Mouse (Mus musculus) MEL (cell line): ENCODE data around the gene Gzmm.

Experiments used
- CTCF ChIP-seq, 3 experiments: IDR thresholded peaks in 2 of 3; conservative IDR thresholded peaks in 1 of 3; 2 replicates each; pipeline ENCODE4 v1.5.1; 2011 to 2012; ENCODE audit warnings: low read length in 3 of 3, low read depth in 2 of 3, mild to moderate bottlenecking in 2 of 3, improper control_type of control experiment in 1 of 3, inconsistent platforms in 1 of 3, mixed read lengths in 1 of 3, moderate library complexity in 1 of 3; ENCODE audit not compliant: control insufficient read depth in 1 of 3, insufficient read depth in 1 of 3, poor library complexity in 1 of 3, severe bottlenecking in 1 of 3
- EP300 ChIP-seq, 2 experiments: IDR thresholded peaks; 2 replicates each; pipeline ENCODE4 v1.6.1; 2011; ENCODE audit warnings: improper control_type of control experiment in 2 of 2, low read length in 2 of 2, low read depth in 1 of 2, mild to moderate bottlenecking in 1 of 2
- GABPA ChIP-seq: IDR thresholded peaks from 2 replicates; pipeline ENCODE4 v1.6.1; 2012; ENCODE audit warnings: low read depth, mild to moderate bottlenecking, inconsistent platforms, low read length, improper control_type of control experiment, moderate library complexity
- KAT2A ChIP-seq: conservative IDR thresholded peaks from 2 replicates; pipeline ENCODE4 v1.6.1; 2012; ENCODE audit warnings: low read depth, low read length, improper control_type of control experiment, inconsistent platforms
- MAFK ChIP-seq: IDR thresholded peaks from 2 replicates; pipeline ENCODE4 v1.6.1; 2011; ENCODE audit warnings: low read depth, mild to moderate bottlenecking, low read length, improper control_type of control experiment, borderline replicate concordance
- MAZ ChIP-seq: IDR thresholded peaks from 2 replicates; pipeline ENCODE4 v1.6.1; 2012; ENCODE audit warnings: low read depth, mild to moderate bottlenecking, inconsistent platforms, low read length, improper control_type of control experiment
- NELFE ChIP-seq: IDR thresholded peaks from 2 replicates; pipeline ENCODE4 v1.6.1; 2011; ENCODE audit warnings: low read depth, low read length, improper control_type of control experiment
- POLR2A ChIP-seq, 2 experiments: IDR thresholded peaks; 2 replicates each; pipeline ENCODE4 v1.6.1; 2011 to 2012; ENCODE audit warnings: low read length in 2 of 2, mild to moderate bottlenecking in 2 of 2, control low read depth in 1 of 2, improper control_type of control experiment in 1 of 2, low read depth in 1 of 2, moderate library complexity in 1 of 2; ENCODE audit not compliant: control insufficient read depth in 1 of 2, insufficient read depth in 1 of 2, poor library complexity in 1 of 2
- RAD21 ChIP-seq: IDR thresholded peaks from 2 replicates; pipeline ENCODE4 v1.6.1; 2011; ENCODE audit warnings: mild to moderate bottlenecking, low read depth, low read length, improper control_type of control experiment
- TCF12 ChIP-seq: IDR thresholded peaks from 2 replicates; pipeline ENCODE4 v1.6.1; 2014; ENCODE audit warnings: low read depth, mild to moderate bottlenecking, inconsistent platforms, low read length, improper control_type of control experiment, moderate library complexity
- USF2 ChIP-seq, 2 experiments: IDR thresholded peaks; 2 replicates each; pipeline ENCODE4 v1.6.1; 2011 to 2012; ENCODE audit warnings: improper control_type of control experiment in 2 of 2, low read length in 2 of 2, borderline replicate concordance in 1 of 2, inconsistent platforms in 1 of 2, low read depth in 1 of 2, mild to moderate bottlenecking in 1 of 2; ENCODE audit not compliant: insufficient read depth in 1 of 2
- ZNF384 ChIP-seq: IDR thresholded peaks from 2 replicates; pipeline ENCODE4 v1.6.1; 2012; ENCODE audit warnings: low read depth, mild to moderate bottlenecking, inconsistent platforms, low read length, improper control_type of control experiment

GRCm38 (mm10) chr10:79665051-79665450 lies 23.8 kb upstream of the Gzmm start:
- TF ChIP-seq TCF12, result no peak
- TF ChIP-seq USF2 (IDR thresholded peaks at IDR 0.05; ENCODE audit: borderline replicate concordance in 1 of 2, insufficient read depth in 1 of 2, low read depth in 1 of 2, low read length in 2 of 2), result no peak
- no peak for TF ChIP-seq GABPA
- no peak for TF ChIP-seq MAFK
- no peak for TF ChIP-seq ZNF384
- no peak for TF ChIP-seq CTCF (IDR thresholded peaks at IDR 0.05 in 2 of 3, conservative IDR thresholded peaks at IDR 0.05 in 1 of 3; ENCODE audit: control insufficient read depth in 1 of 3, insufficient read depth in 1 of 3, low read depth in 2 of 3, low read length in 3 of 3, poor library complexity in 1 of 3, severe bottlenecking in 1 of 3)
- TF ChIP-seq RAD21, result no peak
- no peak for TF ChIP-seq POLR2A (IDR thresholded peaks at IDR 0.05; ENCODE audit: control insufficient read depth in 1 of 2, insufficient read depth in 1 of 2, low read depth in 1 of 2, low read length in 2 of 2, poor library complexity in 1 of 2)
- no peak for TF ChIP-seq NELFE
- TF ChIP-seq KAT2A, result no peak
- no peak for TF ChIP-seq MAZ
- no peak for TF ChIP-seq EP300 (IDR thresholded peaks at IDR 0.05; ENCODE audit: low read depth in 1 of 2, low read length in 2 of 2)
